Mouse (Mus musculus) erythroblast, embryonic 14.5 days (primary cell): ENCODE measurements at regions not wholly inside any gene's neighbourhood (a gene's known extent, or its start where the extent isn't known, plus 50 kb on each side); places are given as distances from the start of the nearest gene placed in this dataset.

Source experiments
- H3K27me3 ChIP-seq: 2 replicates; pipeline ENCODE4 v1.6.1; 2012; ENCODE audit warnings: inconsistent platforms; ENCODE audit not compliant: control insufficient read depth
- H3K36me3 ChIP-seq: 2 replicates; pipeline ENCODE4 v1.6.1; 2012; ENCODE audit warnings: mild to moderate bottlenecking, inconsistent platforms; ENCODE audit not compliant: control insufficient read depth
- H3K4me1 ChIP-seq: 2 replicates; pipeline ENCODE4 v1.6.1; 2012; ENCODE audit warnings: inconsistent platforms; ENCODE audit not compliant: control insufficient read depth
- H3K4me3 ChIP-seq: replicated peaks from 2 replicates; pipeline ENCODE3; 2012; ENCODE audit warnings: moderate library complexity, mild to moderate bottlenecking, inconsistent platforms
- H3K9me3 ChIP-seq: 2 replicates; pipeline ENCODE4 v1.6.1; 2012; ENCODE audit warnings: low read length, inconsistent platforms, mixed read lengths; ENCODE audit not compliant: control insufficient read depth
- GATA1 ChIP-seq: IDR thresholded peaks from 2 replicates; pipeline ENCODE4 v1.6.1; 2012; ENCODE audit warnings: low read length, inconsistent platforms, mixed read lengths
- TAL1 ChIP-seq: IDR thresholded peaks from 3 replicates; pipeline ENCODE4 v1.6.1; 2012; ENCODE audit warnings: low read length, inconsistent platforms, mixed read lengths

DNA sequence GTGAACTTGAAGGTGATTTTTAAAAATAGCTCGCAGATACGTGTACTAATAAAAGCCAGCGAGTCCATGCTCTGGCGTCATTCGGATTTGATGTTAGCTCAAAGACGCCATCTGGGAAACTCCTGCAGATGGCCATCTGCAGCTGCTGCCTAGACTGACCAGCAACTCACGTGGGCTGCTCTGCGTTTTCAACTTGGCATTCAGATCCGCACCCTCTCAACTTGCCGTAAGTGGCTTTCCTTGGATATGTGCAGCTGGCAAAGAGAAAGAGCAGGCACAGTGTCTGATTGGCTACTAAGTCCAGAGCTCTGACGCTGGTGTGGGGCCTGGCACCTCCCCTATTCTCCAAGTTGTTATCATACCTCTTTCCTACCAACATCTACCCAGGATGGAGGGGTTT is 77.6 kb upstream of the Ajap1 start:
- Histone ChIP-seq H3K9me3 (peaks cover 18% of the 10 kb centered on the region), H3K4me3 (no peak overlapping the region), H3K36me3 (no peaks in the 10 kb centered on the region), H3K4me1 (no peaks in the 10 kb centered on the region), H3K27me3 (no peaks in the 10 kb centered on the region)
- no peak for TF ChIP-seq GATA1
- no peak for TF ChIP-seq TAL1

DNA sequence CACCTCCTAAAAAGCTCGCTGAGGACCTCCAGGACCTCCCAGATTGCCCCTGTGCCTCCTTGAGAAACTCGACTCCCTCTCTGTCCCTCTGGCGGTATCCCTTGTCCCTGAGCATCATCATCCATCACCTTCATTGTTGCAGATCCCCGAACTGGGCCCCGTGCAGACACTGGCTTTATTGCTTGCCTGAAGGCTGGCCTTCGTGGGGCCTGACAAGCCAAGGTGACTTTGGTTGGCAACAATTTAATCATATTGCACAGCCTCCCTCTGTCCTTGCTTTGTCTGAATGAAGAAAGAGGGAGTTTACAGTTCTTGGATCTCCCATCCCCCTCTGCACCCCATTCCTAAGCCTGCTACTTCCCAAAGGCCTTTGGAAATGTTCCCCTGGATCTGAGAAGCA is 78.3 kb upstream of the Ajap1 start:
- no peaks in the 10 kb centered on the region for H3K4me1 ChIP-seq
- no peaks in the 10 kb centered on the region for H3K27me3 ChIP-seq
- H3K4me3 ChIP-seq = no peak overlapping the region
- H3K9me3 ChIP-seq = peaks cover 15% of the 10 kb centered on the region
- no peaks in the 10 kb centered on the region for H3K36me3 ChIP-seq
- TF ChIP-seq GATA1 (no peak), TAL1 (no peak)

DNA sequence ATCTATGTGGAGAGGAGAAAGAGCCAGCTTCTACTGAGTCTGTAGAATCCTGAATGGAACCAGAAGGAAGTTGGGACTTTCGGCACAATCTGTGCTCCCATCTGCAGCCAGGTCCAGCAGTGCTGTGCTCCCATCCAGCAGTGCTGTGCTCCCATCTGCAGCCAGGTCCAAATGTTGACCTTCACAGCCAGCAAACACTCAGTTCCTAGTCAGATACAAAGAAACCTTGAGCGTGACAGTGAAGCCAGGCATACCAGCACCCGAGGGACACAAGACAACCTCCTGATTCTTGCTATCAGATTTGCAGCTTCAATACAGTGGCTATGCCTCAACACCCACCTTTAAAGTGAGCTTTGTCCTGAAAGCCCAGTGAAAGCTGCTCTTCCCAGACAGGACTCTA is 79.4 kb upstream of the Ajap1 start:
- Histone ChIP-seq H3K9me3 (peaks cover 12% of the 10 kb centered on the region), H3K4me1 (no peaks in the 10 kb centered on the region), H3K4me3 (no peak overlapping the region), H3K27me3 (no peaks in the 10 kb centered on the region), H3K36me3 (no peaks in the 10 kb centered on the region)
- TF ChIP-seq TAL1 (no peak), GATA1 (no peak)

DNA sequence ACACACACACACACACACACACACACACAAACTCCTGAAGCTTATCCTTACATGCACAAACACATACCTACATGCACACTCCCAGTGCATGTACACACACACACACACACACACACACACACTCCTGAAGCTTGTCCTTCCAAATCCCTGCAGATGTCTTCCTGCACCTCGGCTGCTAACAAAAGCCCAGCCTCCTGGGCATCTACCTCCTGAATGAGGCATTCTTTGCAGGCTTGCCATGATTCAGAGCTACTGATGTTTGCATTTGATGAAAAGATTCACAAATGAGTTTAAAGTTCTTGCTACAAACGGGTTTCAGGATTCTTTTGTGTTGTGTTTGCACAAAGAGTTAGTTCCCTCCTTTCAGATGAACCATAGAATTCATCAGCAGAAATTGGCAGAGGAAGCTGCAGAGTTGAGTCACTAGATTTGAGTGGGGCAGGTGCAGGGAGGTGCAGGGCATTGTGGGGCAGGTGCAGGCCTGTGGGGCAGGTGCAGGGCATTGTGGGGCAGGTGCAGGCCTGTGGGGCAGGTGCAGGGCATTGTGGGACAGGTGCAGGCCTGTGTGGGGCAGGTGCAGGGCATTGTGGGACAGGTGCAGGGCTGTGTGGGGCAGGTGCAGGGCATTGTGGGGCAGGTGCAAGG is 84.8 kb upstream of the Ajap1 start:
- H3K36me3 ChIP-seq = no peaks in the 10 kb centered on the region
- H3K9me3 ChIP-seq = no peaks in the 10 kb centered on the region; the same call in none of the 2 replicates
- no peaks in the 10 kb centered on the region for H3K27me3 ChIP-seq
- TF ChIP-seq TAL1 (no peak), GATA1 (no peak)
- H3K4me1 ChIP-seq = no peaks in the 10 kb centered on the region
- no peak overlapping the region for H3K4me3 ChIP-seq

DNA sequence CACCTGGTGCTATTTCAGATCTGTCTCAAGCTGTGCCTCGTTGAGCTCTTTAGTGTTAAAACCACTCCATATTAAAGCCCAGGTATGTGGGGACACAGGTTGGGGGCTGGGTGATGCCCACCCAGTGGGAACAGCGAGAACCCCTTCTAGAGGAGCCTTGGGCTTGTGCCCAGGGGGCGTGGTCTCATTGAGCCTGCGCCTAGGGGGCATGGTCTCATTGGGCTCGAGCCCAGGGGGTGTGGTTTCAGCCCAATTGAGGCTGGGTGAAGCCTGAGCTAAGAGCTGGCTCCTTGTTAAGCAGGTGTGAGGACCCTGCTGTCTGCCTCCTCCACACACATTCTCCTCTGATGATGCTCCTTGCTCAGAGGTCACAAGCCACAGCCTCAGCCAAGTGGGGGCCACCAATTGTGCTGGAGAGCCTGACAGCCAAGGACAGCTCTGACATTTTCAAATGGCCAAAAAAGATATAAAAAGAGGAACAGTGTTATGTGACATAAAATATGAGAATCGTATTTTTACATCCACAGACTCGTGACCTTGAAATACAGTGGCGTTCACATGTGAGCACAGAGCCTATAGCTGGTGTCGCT is 90.7 kb upstream of the Ajap1 start:
- Histone ChIP-seq H3K36me3 (no peaks in the 10 kb centered on the region), H3K27me3 (no peaks in the 10 kb centered on the region), H3K9me3 (peaks cover 9% of the 10 kb centered on the region; the same call in 1 of the 2 replicates), H3K4me1 (no peaks in the 10 kb centered on the region), H3K4me3 (no peak overlapping the region)
- TF ChIP-seq GATA1 (no peak), TAL1 (no peak)

DNA sequence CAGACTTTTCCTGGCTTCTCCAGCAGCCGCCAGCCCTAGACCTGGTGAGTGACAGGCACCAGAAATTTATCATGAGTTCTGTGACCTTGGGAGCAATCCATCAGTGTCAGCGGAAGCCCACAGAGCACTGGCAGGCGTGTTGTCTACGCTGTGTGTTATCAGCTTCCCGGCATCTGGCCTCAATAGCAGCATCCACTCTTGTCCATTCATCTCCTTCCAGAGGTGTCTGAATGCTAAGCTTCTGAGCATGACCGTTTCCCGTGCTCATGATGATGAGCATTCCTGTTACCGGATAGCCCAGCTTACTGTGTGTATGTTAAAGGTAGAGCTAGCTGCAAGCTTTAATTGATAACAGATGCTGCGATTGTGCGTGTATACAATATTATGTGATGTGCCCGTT is 110.7 kb upstream of the Ajap1 start:
- peaks cover 35% of the 10 kb centered on the region for H3K9me3 ChIP-seq
- H3K4me3 ChIP-seq = no peak overlapping the region
- no peaks in the 10 kb centered on the region for H3K36me3 ChIP-seq
- H3K4me1 ChIP-seq = no peaks in the 10 kb centered on the region
- H3K27me3 ChIP-seq = no peaks in the 10 kb centered on the region
- TF ChIP-seq TAL1 (no peak), GATA1 (no peak)

DNA sequence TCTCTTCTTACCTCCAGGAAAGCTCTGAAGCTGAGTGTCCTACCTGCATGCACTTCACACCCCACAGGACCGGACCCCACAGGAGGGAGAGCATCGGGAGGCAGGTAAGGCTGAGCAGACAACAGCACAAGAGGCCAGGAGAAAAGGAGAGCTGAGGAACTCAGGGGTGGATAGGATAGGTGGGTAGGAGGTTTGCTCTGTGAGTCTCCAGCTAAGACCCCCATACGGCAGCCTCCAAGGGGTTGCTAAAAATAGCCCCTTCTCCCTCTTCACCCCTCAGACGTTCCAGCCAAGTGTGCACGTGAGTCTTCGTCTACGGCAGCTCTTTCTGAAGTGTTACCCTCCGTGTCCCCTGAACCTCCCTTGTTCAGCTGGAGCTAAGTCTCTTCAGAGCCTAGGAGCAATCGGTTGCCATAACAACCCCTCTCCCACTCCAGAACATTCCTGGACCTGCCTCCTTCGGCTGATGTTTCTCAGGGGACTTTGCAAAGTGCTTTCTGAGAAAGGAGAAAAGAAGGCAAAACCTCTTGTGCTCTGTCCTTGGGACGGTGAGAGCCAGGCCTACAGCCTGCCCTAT is 117.3 kb upstream of the Ajap1 start:
- Histone ChIP-seq H3K4me3 (no peak overlapping the region), H3K9me3 (peaks cover 67% of the 10 kb centered on the region), H3K36me3 (no peaks in the 10 kb centered on the region), H3K27me3 (no peaks in the 10 kb centered on the region), H3K4me1 (no peaks in the 10 kb centered on the region)
- TF ChIP-seq TAL1 (no peak), GATA1 (no peak)

DNA sequence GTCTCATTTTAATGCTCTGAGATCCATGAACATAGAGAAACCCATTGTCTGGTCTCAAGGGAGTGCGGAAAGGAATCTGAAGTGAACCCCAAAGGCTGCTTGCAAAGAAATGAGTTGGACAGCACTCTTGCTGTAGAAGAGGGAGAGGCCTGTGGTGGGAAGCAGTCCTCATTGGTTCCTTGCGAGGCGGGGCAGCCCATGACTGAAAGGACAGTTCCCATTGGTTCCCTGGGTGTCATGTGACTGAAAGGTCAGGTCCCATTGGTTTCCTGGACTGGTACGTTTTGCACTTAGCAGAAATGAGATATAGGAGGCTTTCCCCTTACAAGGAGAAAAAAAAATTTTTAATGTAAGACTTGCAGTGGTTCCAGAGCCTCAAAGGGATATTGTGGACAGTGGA is 119.9 kb upstream of the Ajap1 start:
- no peak overlapping the region for H3K4me3 ChIP-seq
- H3K36me3 ChIP-seq = no peaks in the 10 kb centered on the region
- H3K27me3 ChIP-seq = no peaks in the 10 kb centered on the region
- peaks cover 66% of the 10 kb centered on the region for H3K9me3 ChIP-seq
- H3K4me1 ChIP-seq = no peaks in the 10 kb centered on the region
- TF ChIP-seq TAL1 (no peak), GATA1 (no peak)

DNA sequence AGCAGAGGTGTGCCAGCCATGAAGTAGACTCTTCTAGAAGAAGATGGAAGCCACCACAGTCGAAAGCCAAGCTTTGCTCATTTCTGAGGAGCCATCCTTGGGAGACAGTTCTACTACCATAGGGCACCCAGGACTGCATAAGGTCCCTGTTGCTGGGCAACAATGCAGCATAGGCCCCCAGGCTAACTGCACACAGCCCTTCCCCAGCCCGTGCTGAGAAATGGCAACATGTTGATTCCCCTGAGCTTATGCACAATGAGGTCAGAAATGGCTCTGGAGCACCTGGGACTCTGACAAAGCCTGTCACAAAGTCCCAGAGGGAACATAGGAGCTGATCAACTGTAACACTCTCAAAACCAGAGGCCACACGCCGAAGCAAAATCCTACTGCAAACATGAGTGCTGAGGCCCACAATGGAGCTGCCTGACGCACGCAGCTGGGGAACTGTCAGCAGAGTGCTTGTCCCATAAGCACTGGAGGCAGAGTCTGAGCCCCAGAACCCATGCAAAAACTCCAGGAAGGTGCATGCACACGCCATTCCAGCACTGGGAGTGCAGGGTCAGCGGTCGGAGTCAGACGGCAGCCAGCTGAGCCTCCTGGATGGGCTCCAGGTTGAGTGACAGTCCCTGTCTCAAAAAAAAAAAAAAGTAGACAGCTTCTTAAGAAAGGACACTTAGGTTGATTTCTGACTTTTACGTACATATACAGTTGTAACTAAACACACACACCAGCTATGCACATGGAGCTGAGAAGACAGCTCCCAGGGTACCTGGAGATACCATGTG is 120.6 kb upstream of the Ajap1 start:
- Histone ChIP-seq H3K36me3 (no peaks in the 10 kb centered on the region), H3K9me3 (peaks cover 63% of the 10 kb centered on the region), H3K4me1 (no peaks in the 10 kb centered on the region), H3K4me3 (no peak overlapping the region), H3K27me3 (no peaks in the 10 kb centered on the region)
- no peak for TF ChIP-seq TAL1
- no peak for TF ChIP-seq GATA1
